13 mouse cellular contexts compared by ENCODE assay signal in the genomic region with DNA sequence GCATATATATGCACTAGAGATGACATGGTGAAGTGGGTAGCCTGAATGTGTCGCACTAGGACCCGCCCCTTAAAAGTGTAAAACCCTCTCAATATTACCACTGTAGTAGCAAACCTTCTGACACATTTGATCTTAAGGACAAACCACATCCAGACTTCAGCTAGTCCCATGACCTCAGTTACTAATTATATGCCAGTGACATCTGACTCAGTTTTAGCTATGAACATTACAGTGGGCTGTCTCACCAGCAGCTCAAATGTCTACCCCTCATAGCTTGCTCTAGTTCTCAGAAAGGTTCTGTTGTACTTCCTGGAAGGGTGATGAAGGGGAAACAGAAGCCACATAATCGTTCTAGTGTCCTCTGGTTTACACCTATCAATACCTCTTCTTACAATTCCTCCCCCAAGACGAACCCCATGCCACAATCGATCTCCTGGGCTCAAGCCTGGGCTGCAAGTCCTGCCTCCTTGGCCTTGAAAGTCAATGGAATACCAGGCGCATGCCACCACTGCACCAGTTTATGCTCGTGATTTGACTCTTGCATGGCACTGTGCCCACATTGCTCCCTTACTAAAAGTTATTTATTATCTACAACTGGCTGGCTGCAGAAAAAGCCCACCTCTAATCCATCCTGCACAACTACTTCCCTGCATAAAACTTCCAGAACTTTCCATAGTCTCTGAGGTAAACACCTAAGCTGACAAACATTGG. TPM values are rescaled to one million over a fixed set of nuclear protein-coding genes. Genes with fewer than 3 reads are reported as not detected.
DNase-seq lines count a peak whose midpoint lies in the region; ATAC-seq and TF ChIP-seq lines count a peak whose summit lies in the region.
"Had no signal": no experiment of that assay in that cellular context is flagged by ENCODE, and none has a peak within 500 bp of the region (broad histone marks: within the 10 kb centered on the region; RNA-seq: fewer than 3 reads in every experiment).

No protein-coding gene starts in this region.

- no peak for ATAC-seq in heart, embryonic 13.5 days (ENCODE audit: extremely low read depth, insufficient number of reproducible peaks, low FRiP score, low TSS enrichment)
- ATAC-seq in erythroid progenitor cell, adult 5-6 weeks (replicated peaks; ENCODE audit: low FRiP score, poor library complexity, severe bottlenecking): no peak
- ATAC-seq: forebrain, embryonic 16.5 days had no signal

- WGBS in heart, embryonic 13.5 days: 58% methylated on average over 7 of the region's 7 CpGs
- WGBS in macrophage (ENCODE audit: missing documents): 79% methylated on average over 7 of the region's 7 CpGs

- no peak overlapping the region for H3K9ac ChIP-seq in heart, embryonic 13.5 days
- H3K9ac ChIP-seq: limb, embryonic 13.5 days had no signal

- no peaks in the 10 kb centered on the region for H3K36me3 ChIP-seq in heart, embryonic 13.5 days
- H3K36me3 ChIP-seq in macrophage (ENCODE audit: inconsistent target): no peaks in the 10 kb centered on the region
- H3K36me3 ChIP-seq: embryonic facial prominence, embryonic 10.5 days; hindbrain, embryonic 10.5 days; limb, embryonic 13.5 days had no signal

- 0 out of 2 replicates have a peak overlapping the region, but pooled peaks have one; percentile 17 for H3K27ac ChIP-seq in heart, embryonic 13.5 days (replicated peaks)
- H3K27ac ChIP-seq in embryonic fibroblast, embryonic 13.5 days (ENCODE audit: insufficient read depth, low read length): peak overlapping the region; percentile 80
- H3K27ac ChIP-seq in macrophage: peak overlapping the region; percentile 64
- H3K27ac ChIP-seq: embryonic facial prominence, embryonic 10.5 days; hindbrain, embryonic 10.5 days; layer of hippocampus, adult 2 months; limb, embryonic 13.5 days had no signal

- H3K4me1 ChIP-seq in heart, embryonic 13.5 days: peaks cover 9% of the 10 kb centered on the region
- peaks cover 8% of the 10 kb centered on the region; the same call in 1 of the 2 replicates for H3K4me1 ChIP-seq in embryonic fibroblast, embryonic 13.5 days (ENCODE audit: control insufficient read depth, insufficient read depth, low read length)
- H3K4me1 ChIP-seq: embryonic facial prominence, embryonic 10.5 days; hindbrain, embryonic 10.5 days had no signal

- no peaks in the 10 kb centered on the region for H3K79me2 ChIP-seq in macrophage (ENCODE audit: inconsistent target)

- no peak for DNase-seq in heart, adult 8-10 months (ENCODE audit: low spot score)
- peak; percentile 60 for DNase-seq in CD4-positive, CD25-positive, alpha-beta regulatory T cell, adult 2 months (ENCODE audit: low read depth, low spot score)
- no peak for DNase-seq in embryo, embryonic 10.5 days (ENCODE audit: low spot score)
- no peak for DNase-seq in gastrocnemius, postnatal 25 days

- no peaks in the 10 kb centered on the region for H3K9me3 ChIP-seq in heart, embryonic 13.5 days
- H3K9me3 ChIP-seq: embryonic facial prominence, embryonic 10.5 days; hindbrain, embryonic 10.5 days; limb, embryonic 13.5 days had no signal

- no peak overlapping the region for H3K4me2 ChIP-seq in heart, embryonic 13.5 days
- H3K4me2 ChIP-seq: limb, embryonic 13.5 days had no signal

- H3K27me3 ChIP-seq in heart, embryonic 13.5 days (replicated peaks): no peaks in the 10 kb centered on the region
- H3K27me3 ChIP-seq: limb, embryonic 13.5 days had no signal

- TF ChIP-seq POLR2A in embryonic fibroblast, embryonic 13.5 days (IDR thresholded peaks at IDR 0.05; ENCODE audit: low read depth, low read length): no peak

- no peak overlapping the region for H3K4me3 ChIP-seq in heart, embryonic 13.5 days
- H3K4me3 ChIP-seq in embryonic fibroblast, embryonic 13.5 days (ENCODE audit: insufficient read depth, low read length): no peak overlapping the region
- H3K4me3 ChIP-seq in macrophage (ENCODE audit: inconsistent target): no peak overlapping the region
- H3K4me3 ChIP-seq: embryonic facial prominence, embryonic 10.5 days; hindbrain, embryonic 10.5 days; layer of hippocampus, adult 2 months; limb, embryonic 13.5 days had no signal

- TF ChIP-seq CTCF in embryonic fibroblast, embryonic 13.5 days (IDR thresholded peaks at IDR 0.05; ENCODE audit: borderline replicate concordance, insufficient read depth, low read length): no peak

RNA-seq across cellular contexts. Expression of gene Slc39a10, which starts 28.3 kb away (rescaled TPM):
- polyA plus RNA-seq in heart, embryonic 13.5 days (2015; fragmentation: Nextera tagmentation; extraction: Ambion mirVana): 24.6 and 25.8 TPM in 2 replicates
- total RNA-seq in heart, adult 8-10 months (2022): 1 to 10 TPM; 5.5 to 8.5 (median 7.6) TPM
- polyA plus RNA-seq in embryonic fibroblast, embryonic 13.5 days (2011; ENCODE audit: insufficient read length, low read depth, missing spikeins): 29.3 and 32.4 TPM in 2 replicates
- 10 to 100 TPM in 10 of 26 experiments, 1 to 10 TPM in 16; 2.8 to 20.4 (median 8.8) TPM for total RNA-seq in macrophage (2018; cell fraction: chromatin; rRNA removed)
- 10 to 100 TPM; 11.8 to 29.9 (median 17.4) TPM for total RNA-seq in macrophage (2018; cell fraction: cytosol; rRNA removed)
- 10 to 100 TPM in 23 of 26 experiments, 1 to 10 TPM in 3; 7.8 to 32.9 (median 16.2) TPM for total RNA-seq in macrophage (2018; cell fraction: nucleus; rRNA removed)
- polyA plus RNA-seq in macrophage (2018): 20.8 to 30.0 TPM (median 20.8 TPM) in 3 replicates
- total RNA-seq in erythroid progenitor cell, adult 5-6 weeks (2015; ENCODE audit: low replicate concordance): 5.0 and 6.7 TPM in 2 replicates
- 1.3 and 3.0 TPM in 2 replicates for total RNA-seq in erythroid progenitor cell, adult 5-6 weeks (2017; ENCODE audit: low replicate concordance)
- 1 to 10 TPM; 5.7 to 6.5 TPM for total RNA-seq in gastrocnemius, postnatal 25 days (2021)

Comparison
In these comparisons a context has a peak if more than half of its experiments do, and no peak if none do; other contexts are left out.
1. H3K27ac ChIP-seq: peak in every context shown above with its lines; median percentile 80 in embryonic fibroblast, embryonic 13.5 days; 64 in macrophage; 17 in heart, embryonic 13.5 days.